Mouse (Mus musculus): ENCODE measurements at regions not wholly inside any gene's neighbourhood (a gene's known extent, or its start where the extent isn't known, plus 50 kb on each side); places are given as distances from the start of the nearest gene placed in this dataset.

DNA sequence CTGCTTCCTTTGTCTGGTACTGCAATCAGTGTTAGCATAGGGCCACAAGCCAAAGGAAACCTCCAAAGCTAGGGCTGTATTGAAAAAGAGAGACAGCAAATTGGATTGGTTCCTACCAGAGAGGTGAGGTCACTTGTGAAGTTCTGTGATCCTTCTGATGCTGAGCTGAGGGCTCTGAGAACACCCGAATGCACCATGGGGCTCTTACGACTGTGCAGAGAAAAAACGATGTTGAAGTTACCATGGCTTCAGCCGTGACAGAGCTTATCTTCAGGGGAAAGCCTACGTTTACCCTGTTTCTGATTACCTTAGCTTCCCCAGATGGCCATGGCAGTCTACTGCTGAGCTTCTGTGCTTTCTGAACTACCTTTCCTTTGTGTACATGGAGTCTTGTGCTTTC is 53.9 kb upstream of the Fmo9 start:
- intact Hi-C loops (cut with DNase I): no loop called here

DNA sequence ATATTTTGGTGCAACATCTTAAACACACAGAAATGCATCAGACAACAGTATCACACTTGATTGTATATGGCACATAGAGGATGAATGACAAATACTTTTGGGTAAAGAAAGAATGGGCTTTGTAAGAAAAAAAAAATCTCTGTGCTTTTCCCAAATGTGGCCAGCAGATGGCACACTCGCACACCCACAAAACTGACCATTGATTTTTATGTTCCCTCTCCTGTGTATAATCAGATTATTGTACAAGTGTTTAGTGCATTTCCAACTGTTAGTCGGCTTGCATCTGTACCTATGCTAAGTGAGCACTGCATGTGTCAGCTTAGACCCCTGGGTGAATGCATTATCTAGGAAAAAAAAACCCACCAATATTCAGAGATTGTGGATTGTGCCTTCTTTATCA is 56.4 kb upstream of the Fmo9 start:
- DNase-seq (ENCODE audit: extremely low spot score in 1 of 2, low spot score in 2 of 2): no peak
- intact Hi-C loops (cut with DNase I): no loop called here

More for the DNA sequence above, 53.9 kb upstream of the Fmo9 start:
- no peak for DNase-seq (ENCODE audit: extremely low spot score in 1 of 2, low spot score in 2 of 2)

DNA sequence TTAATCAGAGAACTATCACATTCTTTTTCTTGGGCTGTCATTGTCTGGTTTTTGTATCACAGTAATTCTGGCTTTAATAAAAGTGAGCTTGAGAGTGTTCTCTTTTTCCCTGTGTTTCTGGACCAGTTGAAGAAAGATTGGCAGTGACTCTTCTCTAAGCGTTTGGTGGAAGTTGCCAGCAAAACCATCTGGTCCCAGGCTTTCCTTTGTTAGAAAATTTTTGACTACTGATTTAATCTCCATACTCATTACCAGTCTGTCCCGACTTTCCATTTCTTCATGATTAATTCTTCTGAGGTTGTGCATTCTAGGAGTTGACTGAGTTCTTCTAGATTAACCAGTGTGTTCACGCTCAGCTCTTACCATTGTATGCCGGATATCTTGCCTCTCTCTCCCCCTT is 68.6 kb upstream of the Fmo9 start:
- DNase-seq (ENCODE audit: extremely low spot score in 1 of 2, low spot score in 2 of 2): peak in 1 of 2 experiments; percentile 45
- intact Hi-C loops (cut with DNase I): no loop called here

DNA sequence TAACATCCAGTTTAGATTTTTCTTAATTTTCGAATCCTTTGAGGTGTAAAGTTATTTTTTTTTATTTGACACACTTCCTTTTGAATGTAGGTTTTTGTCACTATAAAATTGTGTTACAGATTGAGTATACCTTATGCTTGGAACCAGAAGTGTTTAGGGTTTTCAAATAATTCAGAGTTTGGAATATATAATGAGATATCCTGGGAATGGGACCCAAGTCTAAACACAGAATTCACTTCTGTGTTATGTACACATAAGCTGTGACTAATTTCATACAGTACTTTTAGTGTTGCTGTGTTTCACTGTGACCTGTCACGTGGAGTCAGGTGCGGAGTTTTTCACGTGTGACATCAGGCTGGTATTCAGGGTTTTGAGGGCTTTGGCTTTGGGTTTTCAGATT is 69.1 kb upstream of the Fmo9 start:
- intact Hi-C loops (cut with DNase I): no loop called here

DNA sequence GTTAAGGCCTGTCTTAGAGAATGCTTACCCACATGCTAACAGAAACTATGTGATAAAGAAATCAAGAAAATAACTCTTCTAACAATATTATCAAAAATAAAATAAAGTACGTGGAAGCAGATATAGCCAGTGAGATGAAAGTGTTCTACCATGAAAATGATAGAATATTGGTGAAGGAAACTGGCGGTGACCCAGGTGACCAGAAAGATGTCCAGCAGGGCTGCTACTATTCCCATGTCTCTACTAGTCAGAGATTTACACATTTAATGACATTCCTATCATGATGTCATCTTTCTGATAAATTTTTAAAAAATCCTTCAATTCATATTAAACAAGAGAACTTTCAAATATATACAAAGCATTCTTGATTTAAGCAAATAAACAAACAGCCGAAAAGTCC is 69.8 kb upstream of the Fmo9 start:
- intact Hi-C loops (cut with DNase I): no loop called here
- no peak for DNase-seq (ENCODE audit: extremely low spot score in 1 of 2, low spot score in 2 of 2)

More for the DNA sequence above, 69.1 kb upstream of the Fmo9 start:
- DNase-seq (ENCODE audit: extremely low spot score in 1 of 2, low spot score in 2 of 2): no peak

DNA sequence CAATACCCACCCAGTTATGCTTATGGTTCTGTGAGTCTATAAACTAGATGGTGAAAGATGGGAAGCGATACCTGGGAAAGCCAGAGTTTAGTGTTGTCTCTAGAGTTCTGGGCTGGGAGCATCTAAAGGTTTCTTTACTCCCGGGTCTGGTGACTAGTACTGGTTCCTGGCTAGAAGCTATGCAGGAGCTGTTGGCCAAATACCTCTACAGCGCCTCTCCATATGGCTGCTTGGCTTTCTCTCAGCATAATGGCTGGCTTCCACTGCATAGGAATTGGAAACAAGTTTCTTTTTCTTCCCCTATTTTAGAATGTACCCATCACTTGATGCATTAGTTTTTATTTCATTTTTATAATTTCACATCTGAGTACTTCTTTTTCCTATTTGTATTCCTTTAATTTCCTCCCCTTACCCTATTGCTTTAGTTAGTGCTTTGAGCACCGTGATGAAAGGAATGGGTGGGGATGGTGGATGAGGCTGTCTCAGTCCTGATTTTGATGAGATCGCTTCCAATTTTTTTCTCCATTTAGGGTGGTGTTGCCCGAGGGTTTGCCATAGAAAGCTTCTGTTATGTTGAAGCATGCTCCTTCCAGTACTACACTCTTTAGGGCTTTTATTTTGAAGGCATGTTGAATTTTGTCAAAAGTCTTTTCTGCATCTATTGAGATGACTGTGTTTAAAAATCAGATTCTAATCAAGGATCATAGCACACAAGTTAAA is 71.5 kb upstream of the Fmo9 start:
- DNase-seq (ENCODE audit: extremely low spot score in 1 of 2, low spot score in 2 of 2): no peak
- intact Hi-C loops (cut with DNase I): no loop called here

DNA sequence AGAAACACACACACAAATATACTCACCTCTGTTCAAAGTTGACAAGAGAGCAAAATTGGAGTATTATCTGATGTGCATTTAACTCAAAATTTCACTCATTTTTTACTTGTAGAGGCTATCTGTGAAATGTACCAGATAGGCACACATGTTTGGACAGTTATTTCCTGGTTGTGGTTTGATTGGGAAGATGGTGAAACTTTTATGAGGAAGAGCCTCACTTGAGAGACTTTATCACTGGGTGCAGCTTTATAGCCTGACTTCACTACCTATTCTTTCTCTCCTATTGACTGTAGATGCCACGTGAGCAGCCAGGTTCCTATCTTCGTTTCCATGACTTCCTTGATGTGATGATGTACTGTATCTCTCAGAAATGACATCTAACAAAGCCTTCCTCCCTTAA is 77.3 kb upstream of the Fmo9 start:
- intact Hi-C loops (cut with DNase I): no loop called here
- DNase-seq (ENCODE audit: extremely low spot score in 1 of 2, low spot score in 2 of 2): no peak

DNA sequence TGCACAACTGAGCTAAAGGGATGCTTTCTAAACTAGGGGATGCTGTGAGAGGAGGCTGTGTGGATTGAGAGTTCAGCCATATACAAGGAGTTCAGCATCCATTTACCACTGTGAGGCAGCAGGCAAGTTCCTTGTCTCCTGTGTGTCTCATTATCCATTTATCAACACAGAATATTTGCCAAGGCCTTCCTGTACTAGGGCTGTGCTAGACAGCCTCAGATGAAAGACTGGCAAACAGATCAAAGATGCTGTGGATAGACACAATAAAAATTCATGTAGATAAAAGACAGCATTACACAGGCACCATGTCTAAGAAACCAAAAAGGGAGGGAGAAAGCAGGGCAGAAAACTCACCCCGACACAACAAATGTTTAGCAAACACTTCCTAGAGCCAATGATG is 91.5 kb upstream of the Fmo9 start:
- intact Hi-C loops (cut with DNase I): no loop called here
- no peak for DNase-seq (ENCODE audit: extremely low spot score in 1 of 2, low spot score in 2 of 2)

DNA sequence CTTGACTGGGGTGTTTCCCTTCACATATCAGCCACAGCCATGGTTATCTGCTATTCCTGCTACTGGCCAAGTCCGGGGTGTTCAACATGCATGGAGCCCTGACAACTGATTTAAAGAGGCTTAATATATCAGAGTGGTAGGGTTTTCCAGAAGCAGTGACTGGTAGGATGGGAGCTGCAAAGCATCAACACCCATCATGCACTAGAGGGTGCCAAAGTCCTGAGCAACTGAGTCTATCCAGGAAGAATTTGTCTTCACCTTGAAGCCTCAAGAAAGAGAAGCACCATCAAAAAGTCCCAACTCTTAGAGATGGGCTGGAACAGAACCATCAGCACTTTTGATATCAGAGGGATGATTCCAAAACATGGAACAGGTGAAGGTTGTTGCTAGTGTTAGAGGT is 100.5 kb upstream of the Fmo9 start:
- intact Hi-C loops (cut with DNase I): loop anchor here (2.0 to 10.0 kb wide), 3 partner anchors 403 to 553 kb away; no protein-coding TSS in a partner anchor
- peak; percentile 33 to 50 for DNase-seq (ENCODE audit: extremely low spot score in 1 of 2, low spot score in 2 of 2)

DNA sequence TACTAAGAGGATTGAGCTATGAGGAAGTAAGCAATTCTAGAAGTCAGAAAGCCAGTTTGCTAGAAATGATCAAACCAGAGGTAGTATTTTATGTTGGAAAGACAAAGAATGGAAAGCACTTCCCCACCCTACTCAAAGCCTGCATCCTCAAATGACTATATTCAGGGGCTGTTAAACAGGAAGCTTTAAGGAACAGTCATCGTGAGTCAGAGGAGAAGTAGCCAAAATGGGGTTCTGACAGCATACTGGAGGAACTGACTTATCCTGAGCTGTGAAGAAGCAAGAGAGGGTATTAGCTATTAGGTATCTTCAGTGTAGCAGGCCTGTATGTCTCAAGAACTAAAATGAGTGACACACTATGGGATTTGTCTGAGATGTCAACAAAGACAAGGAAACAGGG is 106.3 kb upstream of the Fmo9 start:
- intact Hi-C loops (cut with DNase I): loop anchor here (10.0 kb wide), 2 partner anchors 397 to 547 kb away; no protein-coding TSS in a partner anchor
- no peak for DNase-seq (ENCODE audit: extremely low spot score in 1 of 2, low spot score in 2 of 2)

DNA sequence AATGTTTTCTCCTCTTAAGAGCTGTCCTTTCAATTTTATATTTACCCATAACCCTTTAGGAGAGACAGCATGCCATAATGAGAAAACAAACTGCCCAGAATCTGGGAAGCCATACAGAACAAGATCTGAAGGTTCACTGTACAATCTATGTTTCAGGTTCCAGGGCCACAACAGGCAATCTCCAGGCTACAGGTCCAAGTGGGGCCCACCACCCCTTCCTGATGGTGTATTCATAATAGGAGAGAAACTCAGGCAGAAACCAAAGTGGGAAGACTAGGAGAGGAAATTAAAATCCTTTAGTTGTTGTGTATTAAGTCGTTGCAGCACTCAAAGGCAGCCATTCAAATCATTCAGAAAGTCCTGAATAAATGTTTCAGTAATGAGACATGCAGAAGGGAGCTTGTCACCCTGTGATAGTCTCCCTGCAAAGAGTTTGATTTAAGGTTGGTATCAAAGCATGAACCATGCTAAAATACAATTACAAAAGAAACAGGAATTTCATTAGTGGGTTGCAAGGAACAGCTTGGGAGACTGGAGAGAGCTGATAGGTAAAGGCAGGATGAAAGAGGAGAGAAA is 107.3 kb upstream of the Fmo9 start:
- DNase-seq (ENCODE audit: extremely low spot score in 1 of 2, low spot score in 2 of 2): no peak
- intact Hi-C loops (cut with DNase I): loop anchor here (10.0 kb wide), 2 partner anchors 396 to 546 kb away; no protein-coding TSS in a partner anchor

DNA sequence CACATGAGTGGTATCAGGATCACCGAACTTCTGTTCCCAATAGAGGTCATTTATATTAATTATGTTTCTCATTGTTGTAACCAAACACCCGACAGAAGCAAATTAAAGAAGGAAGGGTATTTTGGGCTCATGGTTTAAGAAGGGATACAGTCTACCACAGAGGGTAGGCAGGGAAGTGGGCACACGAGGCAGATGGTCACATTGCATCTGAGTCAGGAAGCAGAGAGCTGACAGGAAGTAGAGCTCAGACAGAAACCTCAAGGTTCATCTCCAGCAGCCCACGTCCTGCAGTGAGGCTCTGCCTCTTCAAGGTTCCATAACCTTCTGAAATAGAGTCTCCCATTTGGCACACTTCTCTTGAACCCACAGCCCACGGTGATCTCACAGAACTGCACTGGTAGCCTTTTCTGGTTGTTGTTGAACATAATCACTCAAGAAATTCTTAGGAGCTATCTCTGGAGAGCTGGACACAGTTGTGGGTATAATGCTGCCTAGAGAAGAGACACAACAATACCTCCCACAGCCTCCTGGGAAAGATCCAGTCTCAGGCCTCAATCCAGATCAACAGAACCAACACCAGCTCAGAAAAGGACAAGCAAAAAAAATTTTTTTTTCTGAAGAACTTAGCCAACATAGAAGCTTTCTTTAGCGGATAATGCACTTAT is 111.5 kb upstream of the Fmo9 start:
- intact Hi-C loops (cut with DNase I): loop anchor here (5.0 kb wide), 1 partner anchor 209 kb away; the partner anchor contains the start of gene Fam78b
- DNase-seq (ENCODE audit: extremely low spot score in 1 of 2, low spot score in 2 of 2): no peak

DNA sequence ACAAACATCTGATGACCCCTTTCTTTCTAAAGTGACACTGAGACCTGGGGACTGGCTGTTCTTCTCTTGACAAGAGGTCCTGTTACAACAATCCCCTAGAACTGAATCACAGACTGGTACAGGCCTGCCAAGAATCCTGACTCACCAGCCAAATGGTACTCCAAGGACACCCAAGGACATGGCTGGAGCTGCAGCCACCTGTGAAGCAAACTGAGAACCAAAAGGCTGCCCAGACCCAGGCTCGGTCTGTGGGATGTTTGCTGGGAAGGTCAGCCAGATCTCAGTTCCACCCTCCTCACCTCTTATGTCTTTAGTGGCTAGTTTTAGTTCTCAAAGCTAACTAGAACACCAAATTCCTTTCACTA is 112.1 kb upstream of the Fmo9 start:
- intact Hi-C loops (cut with DNase I): loop anchor here (5.0 kb wide), 1 partner anchor 209 kb away; the partner anchor contains the start of gene Fam78b

DNA sequence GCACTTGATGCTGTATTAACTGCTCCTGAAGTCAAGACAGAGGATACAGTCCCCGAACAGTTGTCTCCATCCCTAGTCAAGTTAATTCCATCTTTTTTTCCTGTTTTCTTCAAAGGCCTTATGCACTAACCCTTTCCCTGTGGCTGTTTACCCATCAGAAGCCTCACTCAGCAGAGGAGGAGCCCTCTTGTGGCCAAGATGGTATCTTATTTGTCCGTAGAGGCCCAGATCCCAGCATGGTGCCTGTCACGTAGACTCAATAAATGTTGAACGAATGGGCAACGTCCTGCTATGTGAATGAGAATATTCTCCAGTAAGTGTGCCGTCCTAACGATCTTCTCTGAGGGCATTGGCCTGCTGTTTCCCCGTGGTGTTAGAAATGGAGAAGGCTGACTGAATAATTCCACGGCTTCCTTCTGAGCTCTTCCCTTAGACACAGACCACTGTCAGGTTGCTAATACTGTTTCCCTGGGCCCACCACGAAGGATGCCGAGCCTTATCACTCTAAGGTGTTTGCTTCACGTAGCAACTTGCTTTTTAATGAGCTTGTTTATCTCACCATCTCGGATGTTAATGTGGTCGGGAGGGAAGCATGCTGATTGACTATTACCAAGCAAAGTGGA is 113.1 kb upstream of the Fmo9 start:
- DNase-seq (ENCODE audit: extremely low spot score in 1 of 2, low spot score in 2 of 2): peak in 1 of 2 experiments; percentile 11
- intact Hi-C loops (cut with DNase I): loop anchor here (5.0 kb wide), 1 partner anchor 208 kb away; the partner anchor contains the start of gene Fam78b

More for the DNA sequence above, 112.1 kb upstream of the Fmo9 start:
- no peak for DNase-seq (ENCODE audit: extremely low spot score in 1 of 2, low spot score in 2 of 2)

DNA sequence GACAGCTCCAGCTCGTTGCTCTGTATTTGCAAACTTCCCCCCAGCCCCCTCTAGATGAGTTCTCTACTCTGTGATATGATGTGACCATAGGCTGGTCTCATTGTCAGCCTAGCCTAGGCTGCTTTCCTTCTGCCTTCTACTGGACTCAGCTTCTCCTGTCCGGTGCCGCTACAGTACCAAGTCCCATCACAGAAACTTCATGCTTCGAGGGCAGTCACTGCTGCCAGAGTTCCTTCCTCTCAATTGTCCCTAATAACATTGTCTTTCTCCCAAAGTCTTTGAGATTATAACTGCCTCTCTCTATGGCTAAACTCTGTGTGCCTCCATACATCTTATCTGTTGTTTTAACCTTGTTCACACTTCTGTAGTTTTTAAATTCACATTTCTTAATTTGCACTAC is 114.0 kb upstream of the Fmo9 start:
- DNase-seq (ENCODE audit: extremely low spot score in 1 of 2, low spot score in 2 of 2): no peak
- intact Hi-C loops (cut with DNase I): no loop called here

DNA sequence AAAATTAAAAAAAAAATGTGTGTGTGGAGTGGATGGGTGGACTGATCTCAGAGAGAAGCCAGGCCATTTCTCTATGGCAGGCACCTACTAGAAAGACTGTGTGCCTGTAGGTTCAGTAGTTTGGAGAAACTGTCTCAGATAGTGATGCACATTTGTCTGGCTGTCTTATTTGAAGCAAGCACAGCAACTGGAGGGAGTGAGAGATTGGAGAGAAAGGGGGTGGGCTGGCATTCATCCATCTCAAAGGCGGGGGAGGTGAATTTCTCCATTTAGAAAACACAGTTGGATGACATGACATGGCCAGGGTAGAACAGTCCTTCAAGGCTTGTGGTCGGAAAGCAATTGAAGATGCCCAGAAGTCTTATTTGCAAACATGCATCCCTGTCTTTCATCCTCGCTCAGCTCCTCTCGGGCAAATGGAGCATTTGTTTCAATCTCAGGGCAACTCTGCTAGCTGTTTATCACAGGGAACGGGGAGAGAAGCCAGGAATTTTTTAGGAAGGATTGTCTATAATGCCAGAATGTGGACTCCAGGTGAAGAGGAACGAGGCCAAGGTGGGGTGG is 114.8 kb upstream of the Fmo9 start:
- DNase-seq (ENCODE audit: extremely low spot score in 1 of 2, low spot score in 2 of 2): peak; percentile 20 to 42
- intact Hi-C loops (cut with DNase I): no loop called here

DNA sequence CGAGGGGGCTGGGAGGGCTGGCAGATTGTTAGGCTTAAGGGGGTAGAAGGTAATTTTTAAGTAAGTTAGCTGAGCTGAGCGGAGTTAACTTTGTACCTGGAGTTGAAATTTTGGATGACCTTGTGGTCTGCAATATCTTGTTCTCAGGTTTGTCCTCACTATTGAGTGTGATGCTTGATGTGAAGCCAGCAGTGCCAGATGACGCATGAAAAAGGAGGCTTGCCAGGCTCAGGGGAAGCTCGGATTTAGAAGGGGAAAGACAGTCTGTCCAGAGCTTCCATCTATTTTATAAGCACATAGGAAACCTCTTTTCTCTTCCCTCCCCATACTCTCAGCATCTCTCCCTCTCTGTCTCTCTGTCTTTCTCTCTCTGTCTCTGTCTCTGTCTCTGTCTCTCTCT is 115.3 kb upstream of the Fmo9 start:
- intact Hi-C loops (cut with DNase I): no loop called here
- no peak for DNase-seq (ENCODE audit: extremely low spot score in 1 of 2, low spot score in 2 of 2)

DNA sequence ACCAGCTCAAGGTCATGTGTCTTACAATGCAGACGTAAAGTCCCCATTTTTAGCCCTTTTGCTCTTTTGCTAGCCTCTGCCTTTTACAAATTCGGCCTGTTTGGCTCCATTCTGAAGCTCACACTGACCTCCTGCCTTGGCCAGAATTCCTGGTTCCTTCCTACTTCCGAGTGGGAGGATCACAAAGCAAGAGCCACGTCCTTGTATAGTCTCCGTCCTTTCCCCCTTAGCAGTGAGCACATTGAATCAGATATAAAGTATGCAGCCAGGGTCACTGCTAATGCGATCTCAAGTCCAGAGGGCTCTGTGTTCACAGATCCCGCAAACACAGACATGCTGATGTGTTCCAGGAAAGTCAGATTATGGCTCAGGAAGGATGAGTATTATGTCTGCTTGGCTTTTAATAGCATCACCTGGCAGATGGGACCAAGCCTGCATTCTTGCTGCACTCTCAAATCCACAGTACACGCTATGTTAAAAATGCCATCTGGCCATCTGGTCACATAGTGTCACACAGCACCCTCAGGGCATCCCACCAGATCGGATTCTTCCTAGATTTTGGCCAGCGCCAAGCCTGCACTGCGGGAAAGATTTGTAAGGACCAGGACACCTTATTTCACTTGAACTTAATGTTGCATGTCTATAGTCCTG is 119.4 kb upstream of the Fmo9 start:
- DNase-seq (ENCODE audit: extremely low spot score in 1 of 2, low spot score in 2 of 2): no peak
- intact Hi-C loops (cut with DNase I): no loop called here

DNA sequence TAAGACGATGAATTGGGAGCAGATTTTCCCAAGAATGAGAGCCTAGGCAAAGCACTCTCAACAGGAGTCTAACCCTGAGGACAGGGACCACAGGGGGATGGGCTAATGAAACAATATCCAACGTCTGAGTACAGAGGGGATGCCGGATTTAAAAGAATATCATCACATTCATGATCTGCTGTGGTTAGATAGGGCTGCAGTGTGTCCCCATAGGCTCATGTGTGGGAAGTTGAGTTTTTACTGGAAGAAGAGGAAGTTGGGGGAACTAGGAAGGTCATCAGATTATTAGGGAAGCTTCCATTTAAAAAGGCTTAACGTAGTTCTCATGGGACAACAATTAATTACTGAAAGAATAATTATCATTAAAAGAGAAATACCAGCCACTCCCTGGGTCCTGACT is 120.3 kb upstream of the Fmo9 start:
- intact Hi-C loops (cut with DNase I): no loop called here
- DNase-seq (ENCODE audit: extremely low spot score in 1 of 2, low spot score in 2 of 2): no peak

All from left cerebral cortex, postnatal 10 days (tissue).